Mouse (Mus musculus) CH12.LX (cell line): ENCODE measurements around the gene Olfr968.

Experiments used
- CTCF ChIP-seq, 2 experiments: IDR thresholded peaks in 1 of 2; conservative IDR thresholded peaks in 1 of 2; 2 replicates each; pipeline ENCODE4 v1.5.1; 2011 to 2012; ENCODE audit warnings: low read depth in 2 of 2, low read length in 2 of 2, improper control_type of control experiment in 1 of 2, inconsistent platforms in 1 of 2, mild to moderate bottlenecking in 1 of 2, moderate library complexity in 1 of 2
- MAFK ChIP-seq: IDR thresholded peaks from 2 replicates; pipeline ENCODE4 v1.6.1; 2011; ENCODE audit warnings: low read length, improper control_type of control experiment; ENCODE audit not compliant: insufficient replicate concordance
- MAX ChIP-seq: IDR thresholded peaks from 2 replicates; pipeline ENCODE4 v1.6.1; 2011; ENCODE audit warnings: low read length, improper control_type of control experiment
- NELFE ChIP-seq: IDR thresholded peaks from 2 replicates; pipeline ENCODE4 v1.6.1; 2011; ENCODE audit warnings: low read depth, low read length, improper control_type of control experiment
- POLR2AphosphoS2 ChIP-seq: IDR thresholded peaks from 2 replicates; pipeline ENCODE4 v1.6.1; 2011; ENCODE audit warnings: low read depth, low read length, improper control_type of control experiment
- SMC3 ChIP-seq: IDR thresholded peaks from 2 replicates; pipeline ENCODE4 v1.6.1; 2011; ENCODE audit warnings: low read depth, low read length, improper control_type of control experiment
- USF2 ChIP-seq: conservative IDR thresholded peaks from 2 replicates; pipeline ENCODE4 v1.6.1; 2011; ENCODE audit warnings: low read depth, low read length, improper control_type of control experiment
- ZKSCAN1 ChIP-seq: IDR thresholded peaks from 2 replicates; pipeline ENCODE4 v1.6.1; 2012; ENCODE audit warnings: low read depth, inconsistent platforms, low read length, improper control_type of control experiment, borderline replicate concordance

DNA sequence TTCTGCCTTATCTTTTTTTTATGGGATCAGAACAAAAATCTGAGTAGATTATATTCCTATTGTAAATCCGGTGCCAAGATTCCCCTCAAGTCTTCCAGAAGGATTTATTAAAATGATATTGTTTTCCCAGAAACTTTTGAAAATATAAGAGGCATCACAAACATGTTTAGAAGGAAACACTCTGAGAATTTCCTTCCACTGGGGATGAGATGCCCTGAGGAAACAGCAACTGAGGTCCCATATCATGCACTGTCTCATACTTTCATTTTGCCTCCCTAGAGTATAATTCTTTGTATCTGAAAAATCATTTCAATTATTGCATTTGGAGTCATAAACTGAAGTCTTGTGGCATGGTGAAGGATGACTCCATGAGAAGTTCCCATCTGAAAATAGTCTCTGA is at the start of gene Olfr968:
- TF ChIP-seq ZKSCAN1, result no peak
- no peak for TF ChIP-seq POLR2AphosphoS2
- no peak for TF ChIP-seq MAFK
- no peak for TF ChIP-seq CTCF (conservative IDR thresholded peaks at IDR 0.05 in 1 of 2, IDR thresholded peaks at IDR 0.05 in 1 of 2; ENCODE audit: low read depth in 2 of 2, low read length in 2 of 2)
- no peak for TF ChIP-seq SMC3
- TF ChIP-seq MAX, result no peak
- no peak for TF ChIP-seq USF2
- no peak for TF ChIP-seq NELFE
